Mouse (Mus musculus) left cerebral cortex, postnatal 14 days (tissue): ENCODE measurements around the gene Serpina3f. TPM values are rescaled to one million over a fixed set of nuclear protein-coding genes. Genes with fewer than 3 reads are reported as not detected.

Experiments used
- DNase-seq, 2 experiments: peaks; one replicate each; pipeline ENCODE4 v3.0.0; 2021 to 2022; ENCODE audit warnings: low spot score in 2 of 2, mixed read lengths in 1 of 2
- intact Hi-C: fragments of 180-260 bp; cut with DNase I; formaldehyde crosslinking; loops from one replicate; pipeline ENCODE4 v1.15.1; 2025
- total RNA-seq, 2 experiments: library from RNA; stranded (reverse); gene quantifications; 2 replicates each; pipeline ENCODE4 v1.2.3; 2021

The Serpina3f gene
- total RNA-seq, 2 experiments from 2014 or later: not detected

GRCm38 (mm10) chr12:104245595-104245994 lies 31.3 kb downstream of the Serpina3f start:
- intact Hi-C loops: loop anchor here (5.0 kb wide), 1 partner anchor 172 kb away; no protein-coding TSS in a partner anchor
- peak; percentile 28 to 32 for DNase-seq

DNA sequence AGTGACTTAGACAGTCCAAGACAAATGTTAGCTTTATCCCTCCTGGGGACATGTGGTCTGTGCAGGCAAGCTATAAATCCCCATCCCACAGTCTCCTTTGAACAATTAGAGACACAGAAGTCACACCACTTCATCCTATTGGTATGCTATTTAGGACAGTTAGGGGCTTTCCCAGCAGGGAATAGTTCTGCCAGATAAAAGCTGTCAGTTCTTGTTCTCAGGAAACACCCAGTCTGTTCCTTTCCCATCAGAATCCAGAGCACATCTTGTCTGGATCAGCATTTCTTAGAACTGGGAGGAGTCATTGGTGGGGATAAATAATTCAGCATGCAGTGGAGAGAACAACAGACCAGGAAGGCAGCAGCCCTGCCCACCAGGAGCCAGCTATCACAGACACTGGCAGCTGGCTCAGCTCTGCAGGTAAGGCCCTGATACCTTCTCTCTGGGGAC lies 33.2 kb downstream of the Serpina3f start:
- DNase-seq: no peak
- intact Hi-C loops: loop anchor here (5.0 kb wide), 1 partner anchor 170 kb away; no protein-coding TSS in a partner anchor

DNA sequence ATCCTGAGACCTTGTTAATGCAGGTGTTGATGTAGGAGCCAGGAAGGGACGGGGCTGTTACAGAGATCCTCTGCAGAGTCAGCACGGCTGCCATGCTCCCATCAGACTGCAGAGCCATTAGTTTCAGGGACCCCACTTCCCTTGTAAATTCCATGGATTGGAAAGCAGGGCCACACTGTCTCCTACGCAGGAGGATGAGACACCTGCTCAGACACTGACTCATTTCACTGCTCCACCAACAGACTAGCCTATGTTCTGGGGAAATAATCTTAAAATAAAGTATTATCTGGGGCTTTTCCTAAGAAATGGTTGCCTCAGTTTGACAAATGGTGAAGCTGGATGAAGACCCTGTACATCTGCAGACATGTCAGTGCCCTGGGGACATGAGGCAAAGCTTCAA lies 33.9 kb downstream of the Serpina3f start:
- DNase-seq: no peak
- intact Hi-C loops: loop anchor here (5.0 kb wide), 1 partner anchor 169 kb away; no protein-coding TSS in a partner anchor

DNA sequence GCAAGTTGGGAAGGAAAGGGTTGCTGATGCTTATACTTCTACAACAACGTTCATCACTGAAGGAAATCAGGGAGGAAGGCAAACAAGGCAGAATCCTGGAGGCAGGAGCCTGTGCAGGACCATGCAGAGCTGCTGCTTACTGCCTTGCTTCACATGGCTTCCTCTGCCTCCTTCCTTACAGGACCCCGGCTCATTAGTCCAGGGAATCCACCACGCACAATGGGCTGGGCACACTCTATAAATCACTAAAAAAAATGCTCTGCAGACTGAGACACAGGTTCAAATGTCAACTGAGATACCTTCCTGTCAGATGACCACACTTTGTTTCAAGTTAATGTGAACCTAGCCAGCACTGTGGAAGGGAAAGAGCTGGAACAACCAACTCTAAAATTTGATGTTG lies 46.7 kb downstream of the Serpina3f start:
- intact Hi-C loops: no loop called here
- DNase-seq: no peak

- intact Hi-C loops: no loop called here
Measured at GRCm38 (mm10) chr12:104262863-104263262, 48.5 kb downstream of the Serpina3f start, which contains the start of gene Serpina3i. Gene Serpina3i, plus strand, starts transcription at chr12:104263122.

DNA sequence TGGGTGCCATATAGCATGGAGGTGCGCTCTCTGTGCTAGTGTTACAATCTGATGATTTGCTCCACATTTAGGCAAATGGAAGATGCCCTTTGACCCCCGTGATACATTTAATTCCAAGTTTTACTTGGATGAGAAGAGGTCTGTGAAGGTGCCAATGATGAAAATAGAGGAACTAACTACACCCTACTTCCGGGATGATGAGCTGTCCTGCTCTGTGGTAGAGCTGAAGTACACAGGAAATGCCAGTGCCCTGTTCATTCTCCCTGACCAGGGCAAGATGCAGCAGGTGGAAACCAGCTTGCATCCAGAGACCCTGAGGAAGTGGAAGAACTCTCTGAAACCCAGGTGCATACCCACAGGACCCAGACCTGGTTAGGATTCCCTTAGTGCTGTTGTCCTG lies 52.0 kb downstream of the Serpina3f start:
- no peak for DNase-seq
- intact Hi-C loops: no loop called here

More at GRCm38 (mm10) chr12:104262863-104263262, 48.5 kb downstream of the Serpina3f start, which contains the start of gene Serpina3i:
- DNase-seq: no peak

Other genes with a start within 250 kb of the Serpina3f start
- not detected for gene Serpina11, start 224.6 kb upstream of the Serpina3f start, total RNA-seq
- 1 to 10 TPM in 1 of 2 experiments, under 1 TPM in 1; 0.77 to 1.4 TPM for gene Serpina9, start 200.8 kb upstream of the Serpina3f start, total RNA-seq
- not detected for gene Serpina12, start 170.1 kb upstream of the Serpina3f start, total RNA-seq
- gene Serpina5, start 113.4 kb upstream of the Serpina3f start, total RNA-seq: not detected
- not detected for gene Serpina3a, start 101.8 kb upstream of the Serpina3f start, total RNA-seq
- not detected for gene Serpina3b, start 86.5 kb upstream of the Serpina3f start, total RNA-seq
- gene Serpina3c, start 60.7 kb upstream of the Serpina3f start, total RNA-seq: not detected
- gene Serpina3g, start 21.7 kb downstream of the Serpina3f start, total RNA-seq: under 1 TPM; 0.26 to 0.27 TPM
- not detected for gene Serpina3i, start 48.6 kb downstream of the Serpina3f start, total RNA-seq
- gene Serpina3j, start 100.0 kb downstream of the Serpina3f start, total RNA-seq: not detected
- not detected for gene Serpina3k, start 123.9 kb downstream of the Serpina3f start, total RNA-seq
- not detected for gene Serpina3m, start 123.9 kb downstream of the Serpina3f start, total RNA-seq
- 1 to 10 TPM; 5.4 to 8.9 TPM for gene Serpina3n, start 192.2 kb downstream of the Serpina3f start, total RNA-seq